Mouse (Mus musculus): ENCODE measurements at regions not wholly inside any gene's neighbourhood (a gene's known extent, or its start where the extent isn't known, plus 50 kb on each side); places are given as distances from the start of the nearest gene placed in this dataset.

DNA sequence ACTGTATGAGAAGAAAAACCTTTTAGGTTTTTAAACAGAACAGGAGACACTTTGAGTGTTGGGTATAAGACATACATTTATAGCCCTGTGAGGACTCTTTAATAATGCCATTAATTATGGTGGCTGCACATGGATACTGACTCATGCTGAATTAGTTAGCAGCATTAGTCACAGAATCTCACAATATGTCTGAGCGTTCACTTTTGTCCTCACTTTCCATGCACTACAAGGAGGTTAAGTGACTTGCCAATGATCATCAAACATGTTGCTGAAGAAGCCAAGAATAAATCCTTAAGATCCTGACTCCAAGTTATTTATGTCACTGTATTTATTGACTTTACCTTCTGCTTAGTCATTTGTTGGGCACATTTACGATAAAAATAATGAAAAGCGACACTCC is 105.6 kb upstream of the Atxn7l3b start:
- DNase-seq (ENCODE audit: low read depth, low spot score): no peak

GRCm38 (mm10) chr10:113032870-113033269 is 104.1 kb upstream of the Atxn7l3b start:
- no peak for DNase-seq (ENCODE audit: low read depth, low spot score)

- peak; percentile 18 for DNase-seq (ENCODE audit: low read depth, low spot score)
These were observed 98.5 kb upstream of the Atxn7l3b start for GRCm38 (mm10) chr10:113027300-113027699.

DNA sequence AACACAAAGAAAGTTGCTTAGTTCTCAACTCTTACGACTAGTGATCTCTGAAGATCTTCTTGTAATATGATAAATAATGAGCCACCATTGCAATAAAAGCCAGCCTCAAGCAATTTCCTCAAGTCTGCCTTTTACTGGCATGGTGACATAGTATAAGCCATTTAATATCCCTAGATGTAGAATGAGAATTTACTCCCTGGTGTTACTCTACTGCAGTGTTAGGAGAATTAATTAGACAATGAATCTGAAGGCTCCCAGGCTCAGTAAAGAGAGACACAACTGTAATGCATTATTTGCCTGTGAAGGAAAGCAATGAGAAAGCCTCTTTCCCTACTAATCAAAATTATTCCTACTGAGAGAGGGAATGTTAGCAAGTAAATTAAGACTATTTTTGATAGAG is 95.8 kb upstream of the Atxn7l3b start:
- DNase-seq (ENCODE audit: low read depth, low spot score): no peak

DNA sequence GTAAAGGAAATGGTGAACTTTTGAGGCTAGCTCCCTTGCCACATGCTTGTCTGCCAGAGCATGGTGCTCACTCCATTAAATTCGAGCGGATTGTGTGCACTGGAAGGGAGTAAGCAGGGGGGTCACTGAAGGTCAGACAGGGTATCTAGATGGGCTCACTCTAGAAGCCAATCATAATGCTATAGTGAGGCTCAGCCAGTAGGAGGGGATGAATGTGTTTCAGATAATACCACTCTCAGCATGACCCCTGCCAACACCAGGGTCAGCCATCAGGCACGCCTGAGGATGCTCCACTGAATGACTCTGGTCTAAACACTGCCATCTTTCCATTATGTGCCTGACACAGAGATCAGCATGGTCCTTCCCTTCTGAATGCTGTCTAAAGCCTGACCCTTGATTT is 80.3 kb upstream of the Atxn7l3b start:
- DNase-seq (ENCODE audit: low read depth, low spot score): peak; percentile 3

DNA sequence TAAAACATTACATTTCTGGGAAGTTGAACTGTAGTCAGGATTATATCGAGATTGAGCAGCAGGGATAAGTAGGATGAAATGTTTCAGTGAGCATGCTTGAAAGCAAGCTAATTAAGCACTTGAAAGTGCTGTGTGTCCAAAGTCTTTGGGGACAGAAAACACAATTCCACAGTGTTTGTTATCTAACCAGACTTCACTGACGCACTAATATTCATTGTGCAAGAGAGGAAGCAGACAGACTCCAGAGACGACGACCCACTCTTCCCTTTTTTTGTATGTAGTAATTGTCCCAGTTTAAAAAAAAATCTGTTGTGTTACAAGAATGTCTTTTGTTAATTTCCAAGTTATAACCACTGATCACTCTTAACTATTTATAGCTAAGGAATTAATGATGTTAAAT is 61.9 kb upstream of the Atxn7l3b start:
- no peak for DNase-seq (ENCODE audit: low read depth, low spot score)

DNA sequence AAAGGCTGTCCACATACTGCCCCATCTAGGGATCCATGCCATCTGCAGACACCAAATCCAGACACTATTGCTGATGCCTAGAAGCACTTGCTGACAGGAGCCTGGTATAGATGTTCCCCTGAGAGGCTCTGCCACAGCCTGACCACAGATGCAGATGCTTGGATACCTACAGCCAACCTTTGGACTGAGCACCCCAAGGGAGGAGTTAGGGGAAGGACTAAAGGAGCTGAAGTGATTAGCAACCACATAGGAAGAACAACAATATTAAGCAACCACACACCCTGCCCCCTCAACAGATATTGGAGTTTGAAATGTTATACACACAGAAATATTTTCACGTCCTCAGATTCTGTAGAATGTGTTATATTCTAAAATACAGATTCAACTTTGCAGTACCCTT is 53.9 kb upstream of the Atxn7l3b start:
- no peak for DNase-seq (ENCODE audit: low read depth, low spot score)

Measured in ES-CJ7 (cell line).